Mouse (Mus musculus) erythroblast, embryonic 14.5 days (primary cell): ENCODE measurements around the gene Kcnmb4.

Experiments used
- GATA1 ChIP-seq: IDR thresholded peaks from 2 replicates; pipeline ENCODE4 v1.6.1; 2012; ENCODE audit warnings: low read length, inconsistent platforms, mixed read lengths
- TAL1 ChIP-seq: IDR thresholded peaks from 3 replicates; pipeline ENCODE4 v1.6.1; 2012; ENCODE audit warnings: low read length, inconsistent platforms, mixed read lengths

GRCm38 (mm10) chr10:116428026-116428780, 45.5 kb downstream of the Kcnmb4 start:
- no peak for TF ChIP-seq GATA1
- no peak for TF ChIP-seq TAL1
